Mouse (Mus musculus): ENCODE results near the gene Ahsa1. TPM values are rescaled to one million over a fixed set of nuclear protein-coding genes. Genes with fewer than 3 reads are reported as not detected.
A peak's percentile ranks its signal among the peaks of the same experiment; 100 is the strongest.

The Ahsa1 gene
- polyA plus RNA-seq, 1 experiment from 2014 or later, result 179 TPM

DNA sequence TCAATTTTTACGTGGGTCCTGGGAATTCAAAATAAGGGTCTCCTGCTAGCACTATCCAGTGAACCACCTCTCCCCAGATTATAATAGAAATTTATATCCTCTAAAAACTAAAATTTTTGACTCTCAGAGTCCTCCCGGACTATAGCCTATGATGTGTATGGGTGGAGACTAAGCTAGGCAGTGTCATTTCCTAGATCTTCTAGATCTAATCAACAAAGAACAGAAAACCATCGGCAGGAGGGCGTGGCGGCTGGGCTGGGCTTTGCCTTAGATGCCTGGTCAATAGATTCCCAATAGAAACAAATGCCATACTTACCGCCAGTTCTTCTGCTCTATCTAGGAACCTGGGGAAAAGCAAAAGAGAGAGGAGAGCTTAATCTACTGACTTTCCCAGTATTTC is 16.1 kb upstream of the Ahsa1 start:
- H3K4me2 ChIP-seq (ENCODE audit: low read length), result no peak overlapping the region
- H3K4me3 ChIP-seq (ENCODE audit: low read depth, low read length), result no peak overlapping the region
- ATAC-seq, result no peak
- H3K4me1 ChIP-seq (ENCODE audit: control insufficient read depth, insufficient read depth, low read length), result no peaks in the 10 kb centered on the region
- no peak overlapping the region for H3K9ac ChIP-seq (ENCODE audit: low read length)
- WGBS, result 87% methylated on average over 6 of the region's 6 CpGs
- DNase-seq (ENCODE audit: low spot score), result no peak
- H3K27me3 ChIP-seq (replicated peaks; ENCODE audit: control insufficient read depth, insufficient read depth, low read length), result no peaks in the 10 kb centered on the region
- H3K36me3 ChIP-seq (ENCODE audit: control insufficient read depth, insufficient read depth, low read length), result peaks cover 91% of the 10 kb centered on the region
- no peak overlapping the region for H3K27ac ChIP-seq (ENCODE audit: low read depth, low read length)
- no peaks in the 10 kb centered on the region for H3K9me3 ChIP-seq (replicated peaks; ENCODE audit: control insufficient read depth, low read length)

DNA sequence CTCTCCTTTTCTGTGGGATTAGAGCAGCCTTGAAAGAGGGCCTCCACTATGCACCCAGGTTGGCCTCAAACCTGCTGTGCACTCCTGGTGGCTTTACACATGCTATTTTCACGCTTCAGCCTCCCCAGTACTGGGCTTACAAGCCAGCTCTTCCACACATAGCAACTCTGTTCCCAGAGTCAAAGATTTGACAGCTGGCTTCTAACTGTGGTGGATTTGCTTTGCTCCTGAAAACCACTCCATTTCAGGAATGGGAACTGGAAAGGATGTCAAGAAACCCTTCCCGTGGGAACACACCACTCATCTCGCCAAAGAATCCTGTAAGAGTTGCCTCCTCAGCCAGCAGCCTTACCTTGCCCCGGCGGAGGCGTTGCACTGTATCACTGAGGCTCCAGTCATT is 12.4 kb upstream of the Ahsa1 start:
- Histone ChIP-seq H3K4me2 (ENCODE audit: low read length) (no peak overlapping the region), H3K9ac (ENCODE audit: low read length) (no peak overlapping the region), H3K36me3 (ENCODE audit: control insufficient read depth, insufficient read depth, low read length) (peaks cover 97% of the 10 kb centered on the region), H3K27me3 (replicated peaks; ENCODE audit: control insufficient read depth, insufficient read depth, low read length) (no peaks in the 10 kb centered on the region), H3K27ac (ENCODE audit: low read depth, low read length) (no peak overlapping the region), H3K4me1 (ENCODE audit: control insufficient read depth, insufficient read depth, low read length) (no peaks in the 10 kb centered on the region), H3K9me3 (replicated peaks; ENCODE audit: control insufficient read depth, low read length) (no peaks in the 10 kb centered on the region), H3K4me3 (ENCODE audit: low read depth, low read length) (no peak overlapping the region)
- no peak for ATAC-seq
- WGBS, result 95% methylated on average over 6 of the region's 6 CpGs
- DNase-seq (ENCODE audit: low spot score), result no peak

DNA sequence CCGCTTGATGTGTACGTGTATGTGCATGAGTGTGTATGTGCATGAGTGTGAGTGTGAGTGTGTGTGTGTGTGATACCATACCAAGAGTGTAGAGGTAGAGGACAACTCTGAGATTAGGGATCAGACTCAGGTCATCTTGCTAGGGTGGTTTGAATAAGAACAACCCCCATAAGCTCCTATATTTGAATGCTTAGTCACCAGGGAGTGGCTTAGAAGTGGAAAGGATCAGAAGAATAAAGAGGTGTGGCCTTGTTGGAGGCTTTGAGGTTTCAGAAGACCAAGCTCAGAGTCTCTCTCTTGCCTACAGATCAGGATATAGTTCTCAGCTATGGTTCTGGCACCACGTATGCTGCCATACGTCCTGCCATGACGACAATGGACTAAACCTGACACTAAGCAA is 9.7 kb upstream of the Ahsa1 start:
- 96% methylated on average over 5 of the region's 5 CpGs for WGBS

DNA sequence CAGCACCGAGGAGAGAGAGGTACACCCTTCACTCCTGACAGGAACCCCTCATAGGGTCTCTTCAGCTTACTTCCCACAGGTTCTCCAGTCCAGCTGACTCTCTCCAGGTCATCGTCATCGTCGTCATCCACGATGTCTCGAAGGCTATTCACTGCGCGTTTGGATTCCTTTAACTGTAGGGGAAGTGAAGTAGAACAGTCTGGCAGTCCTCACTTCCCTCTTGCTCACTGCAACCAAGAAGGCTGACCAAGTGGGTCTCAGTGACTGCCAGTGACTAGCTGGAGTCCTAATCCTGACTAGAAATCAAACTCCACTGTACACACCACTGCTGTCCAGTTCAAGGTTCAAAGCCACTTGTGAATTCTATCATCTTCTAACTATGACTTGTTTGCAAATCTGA is 5.7 kb upstream of the Ahsa1 start:
- Histone ChIP-seq H3K27ac (ENCODE audit: low read depth, low read length) (no peak overlapping the region), H3K4me3 (ENCODE audit: low read depth, low read length) (no peak overlapping the region), H3K9me3 (replicated peaks; ENCODE audit: control insufficient read depth, low read length) (no peaks in the 10 kb centered on the region), H3K27me3 (replicated peaks; ENCODE audit: control insufficient read depth, insufficient read depth, low read length) (no peaks in the 10 kb centered on the region), H3K4me2 (ENCODE audit: low read length) (no peak overlapping the region), H3K4me1 (ENCODE audit: control insufficient read depth, insufficient read depth, low read length) (peaks cover 3% of the 10 kb centered on the region; the same call in 1 of the 2 replicates), H3K36me3 (ENCODE audit: control insufficient read depth, insufficient read depth, low read length) (peaks cover 72% of the 10 kb centered on the region), H3K9ac (ENCODE audit: low read length) (no peak overlapping the region)
- DNase-seq (ENCODE audit: low spot score) (no peak), ATAC-seq (no peak)
- WGBS, result 97% methylated on average over 8 of the region's 8 CpGs

More for the DNA sequence above, 9.7 kb upstream of the Ahsa1 start:
- Histone ChIP-seq H3K4me2 (ENCODE audit: low read length) (no peak overlapping the region), H3K9me3 (replicated peaks; ENCODE audit: control insufficient read depth, low read length) (no peaks in the 10 kb centered on the region), H3K27me3 (replicated peaks; ENCODE audit: control insufficient read depth, insufficient read depth, low read length) (no peaks in the 10 kb centered on the region), H3K36me3 (ENCODE audit: control insufficient read depth, insufficient read depth, low read length) (peaks cover 92% of the 10 kb centered on the region), H3K27ac (ENCODE audit: low read depth, low read length) (no peak overlapping the region), H3K4me1 (ENCODE audit: control insufficient read depth, insufficient read depth, low read length) (no peaks in the 10 kb centered on the region), H3K4me3 (ENCODE audit: low read depth, low read length) (no peak overlapping the region), H3K9ac (ENCODE audit: low read length) (no peak overlapping the region)
- ATAC-seq, result no peak
- DNase-seq (ENCODE audit: low spot score), result no peak

DNA sequence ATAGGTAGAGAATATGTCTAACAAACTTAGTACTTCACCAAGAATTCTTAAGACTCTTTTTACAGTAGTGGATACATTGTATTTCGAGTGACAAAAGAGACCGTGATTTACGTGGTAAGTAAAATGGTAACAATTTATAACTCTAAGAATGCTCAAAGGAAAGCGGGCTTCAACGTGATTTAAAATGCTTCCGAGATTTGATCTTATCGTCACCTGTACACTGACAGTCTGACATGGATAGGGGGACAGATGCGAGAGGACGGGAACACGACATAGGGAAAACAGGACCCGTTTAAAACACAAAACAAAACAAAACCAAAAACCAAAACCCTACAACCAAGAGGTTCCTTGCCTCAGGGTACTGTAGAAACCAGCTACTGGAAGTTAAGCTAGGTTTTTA is 835 bp upstream of the Ahsa1 start:
- DNase-seq (ENCODE audit: low spot score) (no peak), ATAC-seq (no peak)
- peaks cover 7% of the 10 kb centered on the region for H3K4me1 ChIP-seq (ENCODE audit: control insufficient read depth, insufficient read depth, low read length)
- H3K27ac ChIP-seq (ENCODE audit: low read depth, low read length), result peak overlapping the region; percentile 61
- no peaks in the 10 kb centered on the region for H3K9me3 ChIP-seq (replicated peaks; ENCODE audit: control insufficient read depth, low read length)
- 28% methylated on average over 11 of the region's 11 CpGs for WGBS
- H3K36me3 ChIP-seq (ENCODE audit: control insufficient read depth, insufficient read depth, low read length), result peaks cover 44% of the 10 kb centered on the region
- peak overlapping the region; percentile 82 for H3K9ac ChIP-seq (ENCODE audit: low read length)
- peak overlapping the region; percentile 60 for H3K4me2 ChIP-seq (ENCODE audit: low read length)
- H3K4me3 ChIP-seq (ENCODE audit: low read depth, low read length), result peak overlapping the region; percentile 66
- H3K27me3 ChIP-seq (replicated peaks; ENCODE audit: control insufficient read depth, insufficient read depth, low read length), result no peaks in the 10 kb centered on the region

DNA sequence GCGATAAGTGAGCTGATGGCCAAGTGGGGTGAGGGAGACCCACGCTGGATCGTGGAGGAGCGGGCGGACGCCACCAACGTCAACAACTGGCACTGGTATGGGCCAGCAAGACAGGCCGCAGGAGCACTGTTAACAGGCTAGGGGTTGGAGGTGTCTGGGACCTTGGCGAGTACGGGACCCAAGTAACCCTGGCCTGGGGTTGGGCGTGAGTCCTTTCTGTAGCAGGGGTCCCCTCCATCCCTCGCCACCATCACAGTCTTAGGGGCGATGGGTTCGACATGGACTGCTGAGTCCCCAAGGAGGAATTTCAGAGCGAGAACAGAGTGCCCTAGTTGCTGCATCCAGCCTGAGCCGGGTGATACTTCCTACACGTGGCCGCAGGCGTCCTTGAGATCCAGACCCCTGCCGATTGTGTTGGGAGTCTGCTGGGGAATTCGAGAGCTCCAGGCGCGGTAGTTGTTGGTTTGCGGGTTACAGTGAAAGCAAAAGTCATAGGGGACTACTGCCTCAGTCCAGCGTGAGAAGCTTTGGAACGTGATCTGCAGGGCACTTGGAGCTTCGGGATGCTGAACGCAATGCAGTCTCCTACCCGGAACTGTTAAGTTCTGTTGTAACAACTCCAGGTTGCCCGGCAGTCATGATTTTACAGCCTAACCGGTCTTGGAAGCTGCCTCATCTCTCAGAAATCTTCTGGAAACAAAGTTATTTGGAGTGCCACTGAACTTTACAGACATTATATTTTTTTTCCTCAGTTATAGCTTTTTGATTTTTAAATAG is 736 bp downstream of the Ahsa1 start:
- peak; percentile 66 for ATAC-seq

DNA sequence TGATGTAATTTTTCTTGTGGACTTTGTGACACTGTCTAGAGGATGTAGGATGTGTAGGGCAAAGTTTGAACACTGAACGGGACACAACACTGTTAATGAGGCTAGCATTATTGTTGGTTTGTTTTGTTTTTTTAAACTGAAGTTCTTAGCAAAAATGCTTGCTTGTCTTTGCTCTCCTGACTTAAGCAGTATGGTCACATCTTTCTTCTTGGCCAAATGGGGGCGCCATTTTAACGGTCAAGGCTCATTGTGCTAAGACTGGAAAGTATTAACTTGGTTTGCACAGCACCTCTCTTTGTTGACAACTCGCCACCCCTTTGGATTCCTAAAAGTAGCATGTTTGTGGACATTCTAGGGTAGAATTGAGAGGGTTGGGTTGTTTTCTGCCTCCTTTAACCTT is 1.4 kb downstream of the Ahsa1 start:
- WGBS, result 22% methylated on average over 4 of the region's 4 CpGs
- ATAC-seq, result no peak
- Histone ChIP-seq H3K4me1 (ENCODE audit: control insufficient read depth, insufficient read depth, low read length) (peaks cover 7% of the 10 kb centered on the region), H3K36me3 (ENCODE audit: control insufficient read depth, insufficient read depth, low read length) (peaks cover 48% of the 10 kb centered on the region), H3K4me3 (ENCODE audit: low read depth, low read length) (peak overlapping the region; percentile 66), H3K9ac (ENCODE audit: low read length) (peak overlapping the region; percentile 82; the same call in 1 of the 2 replicates), H3K27me3 (replicated peaks; ENCODE audit: control insufficient read depth, insufficient read depth, low read length) (no peaks in the 10 kb centered on the region), H3K9me3 (replicated peaks; ENCODE audit: control insufficient read depth, low read length) (no peaks in the 10 kb centered on the region), H3K27ac (ENCODE audit: low read depth, low read length) (no peak overlapping the region), H3K4me2 (ENCODE audit: low read length) (peak overlapping the region; percentile 80)
- DNase-seq (ENCODE audit: low spot score), result peak; percentile 30

More for the DNA sequence above, 736 bp downstream of the Ahsa1 start:
- peak overlapping the region; percentile 82 for H3K9ac ChIP-seq (ENCODE audit: low read length)
- H3K4me1 ChIP-seq (ENCODE audit: control insufficient read depth, insufficient read depth, low read length), result peaks cover 7% of the 10 kb centered on the region
- WGBS, result under 1% methylated on average over 31 of the region's 31 CpGs
- H3K36me3 ChIP-seq (ENCODE audit: control insufficient read depth, insufficient read depth, low read length), result peaks cover 46% of the 10 kb centered on the region
- peak overlapping the region; percentile 80 for H3K27ac ChIP-seq (ENCODE audit: low read depth, low read length)
- H3K9me3 ChIP-seq (replicated peaks; ENCODE audit: control insufficient read depth, low read length), result no peaks in the 10 kb centered on the region
- peak; percentile 33 for DNase-seq (ENCODE audit: low spot score)
- peak overlapping the region; percentile 66 for H3K4me3 ChIP-seq (ENCODE audit: low read depth, low read length)
- H3K4me2 ChIP-seq (ENCODE audit: low read length), result peak overlapping the region; percentile 80
- no peaks in the 10 kb centered on the region for H3K27me3 ChIP-seq (replicated peaks; ENCODE audit: control insufficient read depth, insufficient read depth, low read length)

DNA sequence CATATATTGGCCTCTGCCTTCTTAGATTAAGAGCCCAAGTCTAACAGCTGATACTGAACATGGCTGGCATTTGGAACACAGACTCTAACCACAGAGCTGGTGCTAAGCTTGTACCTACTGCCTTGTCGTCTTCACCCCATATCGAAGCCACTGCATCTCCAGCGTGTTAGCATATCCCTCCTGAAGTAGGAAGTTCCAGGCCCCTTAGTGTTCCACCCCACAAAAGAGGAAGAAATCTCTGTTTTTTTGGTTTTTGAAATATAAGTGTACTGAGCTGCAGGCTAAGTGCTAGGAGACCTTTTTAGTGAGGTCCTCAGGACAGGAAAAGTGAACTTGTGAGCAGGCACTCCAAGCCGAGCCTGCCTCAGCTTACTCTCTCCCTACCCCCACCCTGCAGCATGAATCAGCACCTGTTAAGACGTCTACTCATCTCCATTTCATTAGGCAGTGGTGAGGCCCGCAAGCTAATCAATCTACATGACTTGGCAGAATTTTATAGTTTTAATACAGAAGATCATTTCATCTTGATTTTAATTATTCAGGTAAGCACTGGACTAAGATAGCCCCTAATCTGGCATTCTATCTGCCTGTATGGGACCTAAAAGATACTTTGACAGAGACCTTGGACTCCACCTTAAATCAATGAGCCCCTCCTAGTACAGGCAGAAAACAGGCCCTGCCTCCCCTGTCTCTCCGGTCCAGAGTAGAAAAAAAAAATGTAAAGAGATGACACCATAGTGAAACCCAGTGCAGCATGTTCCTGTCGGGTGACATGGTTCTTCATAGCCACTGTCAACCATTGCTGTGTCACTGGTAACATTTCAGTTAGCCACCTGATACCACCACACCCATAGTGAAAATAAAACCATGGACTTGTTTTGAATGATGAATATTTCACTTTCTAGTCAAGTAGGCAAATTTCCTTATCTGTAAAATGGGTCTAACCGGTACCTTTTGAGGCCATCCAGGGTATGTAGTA is 8.9 kb downstream of the Ahsa1 start:
- Histone ChIP-seq H3K36me3 (ENCODE audit: control insufficient read depth, insufficient read depth, low read length) (peaks cover 68% of the 10 kb centered on the region), H3K27me3 (replicated peaks; ENCODE audit: control insufficient read depth, insufficient read depth, low read length) (no peaks in the 10 kb centered on the region), H3K4me3 (ENCODE audit: low read depth, low read length) (no peak overlapping the region), H3K27ac (ENCODE audit: low read depth, low read length) (no peak overlapping the region), H3K9ac (ENCODE audit: low read length) (no peak overlapping the region), H3K4me2 (ENCODE audit: low read length) (no peak overlapping the region), H3K4me1 (ENCODE audit: control insufficient read depth, insufficient read depth, low read length) (no peaks in the 10 kb centered on the region), H3K9me3 (replicated peaks; ENCODE audit: control insufficient read depth, low read length) (no peaks in the 10 kb centered on the region)
- 90% methylated on average over 9 of the region's 9 CpGs for WGBS
- ATAC-seq (no peak), DNase-seq (ENCODE audit: low spot score) (no peak)
